Mouse (Mus musculus): ENCODE measurements around the gene Grxcr1. TPM values are rescaled to one million over a fixed set of nuclear protein-coding genes. Genes with fewer than 3 reads are reported as not detected.

The Grxcr1 gene
- total and polyA plus RNA-seq, 3 experiments: not detected

DNA sequence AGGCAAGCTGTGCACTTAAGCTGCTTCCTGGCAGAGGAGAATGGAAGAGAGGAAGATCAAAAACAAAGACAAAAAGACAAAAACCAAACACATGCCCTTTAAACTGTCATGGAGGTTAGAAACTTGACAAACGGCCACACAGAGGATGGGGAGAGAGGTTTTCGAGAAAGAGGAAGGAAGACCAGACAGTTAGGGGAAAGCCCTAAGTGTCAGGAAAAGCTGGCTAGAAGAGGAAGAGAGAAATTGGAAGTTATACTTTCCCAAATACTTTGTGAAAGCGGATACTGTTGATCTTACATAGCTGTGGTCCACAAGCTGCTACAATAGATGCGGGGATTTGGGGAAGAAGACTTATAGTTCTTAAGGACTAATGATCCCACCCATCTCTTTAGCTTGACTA lies 17.9 kb downstream of the Grxcr1 start:
- no peaks in the 10 kb centered on the region for H3K36me3 ChIP-seq (ENCODE audit: control insufficient read depth in 1 of 2, insufficient read depth in 2 of 2, low read length in 2 of 2)
- TF ChIP-seq MXI1 (IDR thresholded peaks at IDR 0.05; ENCODE audit: low read depth, low read length): no peak
- H3K79me2 ChIP-seq (ENCODE audit: control insufficient read depth, insufficient read depth, low read length, poor library complexity): no peaks in the 10 kb centered on the region
- no peaks in the 10 kb centered on the region for H3K9me3 ChIP-seq (replicated peaks; ENCODE audit: insufficient read depth, low read length)
- no peak overlapping the region for H3K27ac ChIP-seq (ENCODE audit: control insufficient read depth, low read depth, low read length)
- H3K9ac ChIP-seq (ENCODE audit: control insufficient read depth, low read depth, low read length, poor library complexity, severe bottlenecking): no peak overlapping the region
- H3K4me3 ChIP-seq (ENCODE audit: control insufficient read depth in 1 of 2, insufficient read depth in 1 of 2, low read depth in 2 of 2, low read length in 2 of 2): no peak overlapping the region
- no peaks in the 10 kb centered on the region; a peak in 2 of 4 replicates for H3K4me1 ChIP-seq (ENCODE audit: control insufficient read depth in 1 of 2, insufficient read depth in 2 of 2, low read length in 2 of 2)
- H3K27me3 ChIP-seq (ENCODE audit: control insufficient read depth in 1 of 2, insufficient read depth in 2 of 2, low read length in 2 of 2): no peaks in the 10 kb centered on the region
- DNase-seq (ENCODE audit: low read depth, low spot score): peak; percentile 12

DNA sequence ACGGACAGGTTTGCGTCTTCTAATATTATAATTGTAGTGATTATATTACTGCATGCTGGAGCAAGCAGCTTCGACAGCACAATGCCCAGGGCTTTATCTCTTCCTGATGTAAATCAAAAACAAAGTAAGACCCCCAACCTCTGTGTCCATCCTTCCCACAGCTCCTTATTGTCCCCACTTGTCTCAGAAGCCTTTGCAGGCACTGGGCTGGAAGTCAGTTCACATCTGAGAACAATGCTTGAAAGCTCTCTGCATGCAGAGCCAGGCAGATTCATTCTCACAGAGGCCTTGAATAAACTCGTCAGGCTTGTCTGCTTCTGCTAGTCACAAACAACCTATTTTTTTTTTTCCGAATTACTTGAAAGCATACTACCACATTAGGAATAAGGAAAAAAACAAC lies 19.5 kb downstream of the Grxcr1 start:
- no peaks in the 10 kb centered on the region for H3K27me3 ChIP-seq (ENCODE audit: control insufficient read depth in 1 of 2, insufficient read depth in 2 of 2, low read length in 2 of 2)
- no peak overlapping the region for H3K27ac ChIP-seq (ENCODE audit: control insufficient read depth, low read depth, low read length)
- DNase-seq (ENCODE audit: low read depth, low spot score): no peak
- H3K9me3 ChIP-seq (replicated peaks; ENCODE audit: insufficient read depth, low read length): no peaks in the 10 kb centered on the region
- no peaks in the 10 kb centered on the region; a peak in 2 of 4 replicates for H3K4me1 ChIP-seq (ENCODE audit: control insufficient read depth in 1 of 2, insufficient read depth in 2 of 2, low read length in 2 of 2)
- H3K79me2 ChIP-seq (ENCODE audit: control insufficient read depth, insufficient read depth, low read length, poor library complexity): no peaks in the 10 kb centered on the region
- TF ChIP-seq RCOR1 (IDR thresholded peaks at IDR 0.05; ENCODE audit: low read depth, low read length) (no peak), ZMIZ1 (IDR thresholded peaks at IDR 0.05; ENCODE audit: low read depth, low read length) (no peak), TBP (IDR thresholded peaks at IDR 0.05; ENCODE audit: low read depth, low read length) (no peak), POLR2A (IDR thresholded peaks at IDR 0.05; ENCODE audit: control insufficient read depth in 1 of 2, insufficient read depth in 1 of 2, low read depth in 1 of 2, low read length in 2 of 2, poor library complexity in 1 of 2) (no peak), USF2 (IDR thresholded peaks at IDR 0.05; ENCODE audit: borderline replicate concordance in 1 of 2, insufficient read depth in 1 of 2, low read depth in 1 of 2, low read length in 2 of 2) (no peak), ZNF384 (IDR thresholded peaks at IDR 0.05; ENCODE audit: low read depth, low read length) (no peak), NELFE (IDR thresholded peaks at IDR 0.05; ENCODE audit: low read depth, low read length) (no peak), ZC3H11A (IDR thresholded peaks at IDR 0.05; ENCODE audit: low read depth, low read length) (no peak), ELF1 (IDR thresholded peaks at IDR 0.05; ENCODE audit: low read depth, low read length) (no peak), UBTF (IDR thresholded peaks at IDR 0.05; ENCODE audit: borderline replicate concordance, insufficient read depth, low read depth, low read length) (no peak), RAD21 (IDR thresholded peaks at IDR 0.05; ENCODE audit: low read depth, low read length) (no peak), ETS1 (IDR thresholded peaks at IDR 0.05; ENCODE audit: low read depth, low read length) (no peak), JUND (IDR thresholded peaks at IDR 0.05; ENCODE audit: low read depth, low read length) (no peak), USF1 (IDR thresholded peaks at IDR 0.05; ENCODE audit: low read depth, low read length) (no peak), MAFK (IDR thresholded peaks at IDR 0.05; ENCODE audit: borderline replicate concordance, low read depth, low read length) (no peak), MXI1 (IDR thresholded peaks at IDR 0.05; ENCODE audit: low read depth, low read length) (no peak), CTCF (IDR thresholded peaks at IDR 0.05 in 2 of 3, conservative IDR thresholded peaks at IDR 0.05 in 1 of 3; ENCODE audit: control insufficient read depth in 1 of 3, insufficient read depth in 1 of 3, low read depth in 2 of 3, low read length in 3 of 3, poor library complexity in 1 of 3, severe bottlenecking in 1 of 3) (no peak), POLR2AphosphoS2 (IDR thresholded peaks at IDR 0.05; ENCODE audit: low read length) (no peak)
- no peak overlapping the region for H3K4me3 ChIP-seq (ENCODE audit: control insufficient read depth in 1 of 2, insufficient read depth in 1 of 2, low read depth in 2 of 2, low read length in 2 of 2)
- H3K9ac ChIP-seq (ENCODE audit: control insufficient read depth, low read depth, low read length, poor library complexity, severe bottlenecking): no peak overlapping the region
- H3K36me3 ChIP-seq (ENCODE audit: control insufficient read depth in 1 of 2, insufficient read depth in 2 of 2, low read length in 2 of 2): no peaks in the 10 kb centered on the region

Data from MEL (cell line).